Mouse (Mus musculus) embryonic fibroblast, embryonic 13.5 days (primary cell): ENCODE results near the gene Gramd1b.

Experiments used
- CTCF ChIP-seq: IDR thresholded peaks from 2 replicates; pipeline ENCODE4 v1.5.1; 2011; ENCODE audit warnings: mild to moderate bottlenecking, control low read depth, low read length, moderate library complexity, borderline replicate concordance; ENCODE audit not compliant: insufficient read depth
- POLR2A ChIP-seq: IDR thresholded peaks from 2 replicates; pipeline ENCODE4 v1.6.1; 2011; ENCODE audit warnings: low read depth, mild to moderate bottlenecking, control low read depth, low read length, moderate library complexity

DNA sequence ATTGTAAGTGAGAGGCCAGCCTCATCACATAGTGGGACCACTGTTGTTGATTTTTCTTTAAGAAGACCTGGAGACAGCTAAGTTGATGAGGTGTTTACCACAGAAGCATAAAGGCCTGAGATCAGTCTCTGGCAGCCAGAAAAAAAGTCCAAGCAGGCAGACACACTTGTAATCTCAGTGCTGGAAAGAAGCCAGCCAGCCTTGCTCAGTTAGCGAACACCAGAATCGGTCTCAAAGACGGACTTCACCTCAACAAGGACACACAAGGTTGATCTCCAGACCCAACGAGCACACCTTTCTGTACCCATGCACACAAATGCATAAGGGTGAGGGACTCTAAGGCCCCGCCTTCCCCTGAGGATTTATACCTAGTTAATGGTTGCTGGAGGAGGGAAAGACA lies 125.9 kb downstream of the Gramd1b start:
- TF ChIP-seq CTCF (no peak), POLR2A (no peak)
